Mouse (Mus musculus) forebrain, embryonic 14.5 days (tissue): ENCODE measurements around the gene Snap91. TPM values are rescaled to one million over a fixed set of nuclear protein-coding genes. Genes with fewer than 3 reads are reported as not detected.

Experiments used
- polyA plus RNA-seq: library from polyadenylated mRNA; unstranded; fragments of >200 nt; fragmentation: Nextera tagmentation; extraction: Ambion mirVana; gene quantifications from 2 replicates; pipeline ENCODE4 v1.2.1, GENCODE M21; 2014

The Snap91 gene
- polyA plus RNA-seq, 1 experiment from 2014 or later, result 43.1 TPM

Other genes starting within 250 kb of the Snap91 start
- 13.8 and 19.1 TPM in 2 replicates for gene Me1, start 184.7 kb downstream of the Snap91 start, polyA plus RNA-seq
- gene Prss35, start 137.0 kb downstream of the Snap91 start, polyA plus RNA-seq, result 0.84 and 1.3 TPM in 2 replicates
- gene Ripply2, start 134.9 kb upstream of the Snap91 start, polyA plus RNA-seq, result 4.3 and 6.2 TPM in 2 replicates
- 70.4 and 75.7 TPM in 2 replicates for gene Cyb5r4, start 141.4 kb upstream of the Snap91 start, polyA plus RNA-seq